Mouse (Mus musculus) kidney, postnatal 0 days (tissue): ENCODE measurements at regions not wholly inside any gene's neighbourhood (a gene's known extent, or its start where the extent isn't known, plus 50 kb on each side); places are given as distances from the start of the nearest gene placed in this dataset.

ENCODE experiments used
- ATAC-seq: fragments of 200-750 bp; cut with Nextera tagmentation; replicated peaks from 2 replicates; pipeline ENCODE4 v1.8.0; 2017; ENCODE audit warnings: low read depth, moderate number of reproducible peaks, moderate TSS enrichment, moderate library complexity; ENCODE audit not compliant: low FRiP score
- DNase-seq: peaks from one replicate; pipeline ENCODE4 v3.0.0-alpha.2; 2016; ENCODE audit warnings: low spot score
- H3K27ac ChIP-seq: fragments of 300-500 bp; sonication (generic); 2 replicates; pipeline ENCODE4 v1.5.1; 2014; ENCODE audit warnings: mild to moderate bottlenecking
- H3K27me3 ChIP-seq: fragments of 300-500 bp; sonication (generic); 2 replicates; pipeline ENCODE4 v1.6.1; 2014; ENCODE audit warnings: low read length, mixed read lengths; ENCODE audit not compliant: insufficient read depth
- H3K36me3 ChIP-seq: fragments of 300-500 bp; sonication (generic); 2 replicates; pipeline ENCODE4 v1.6.1; 2014; ENCODE audit warnings: low read length, mixed read lengths; ENCODE audit not compliant: insufficient read depth
- H3K4me1 ChIP-seq: fragments of 300-500 bp; sonication (generic); replicated peaks from 2 replicates; pipeline ENCODE4 v1.6.1; 2014; ENCODE audit warnings: antibody characterized with exemption, low read length, mixed read lengths; ENCODE audit not compliant: insufficient read depth
- H3K4me2 ChIP-seq: fragments of 300-500 bp; sonication (generic); 2 replicates; pipeline ENCODE4 v1.6.1; 2014; ENCODE audit warnings: mild to moderate bottlenecking, low read length, moderate library complexity, mixed read lengths
- H3K4me3 ChIP-seq: fragments of 300-500 bp; sonication (generic); replicated peaks from 2 replicates; pipeline ENCODE4 v1.5.1; 2014; ENCODE audit warnings: low read depth, low read length
- H3K9ac ChIP-seq: fragments of 300-500 bp; sonication (generic); 2 replicates; pipeline ENCODE4 v1.6.1; 2014; ENCODE audit warnings: low read depth, low read length
- H3K9me3 ChIP-seq: fragments of 300-500 bp; sonication (generic); replicated peaks from 2 replicates; pipeline ENCODE4 v1.6.1; 2016; ENCODE audit warnings: low read length, inconsistent platforms, mixed read lengths
- CTCF ChIP-seq: IDR thresholded peaks from 2 replicates; pipeline ENCODE4 v1.5.1; 2016; ENCODE audit warnings: antibody characterized with exemption, low read depth, mild to moderate bottlenecking, moderate library complexity
- WGBS: fragments of 180-500 bp; shearing (Covaris S2); extraction: QIAGEN DNeasy Blood & Tissue Kit; methylation state at CpG from one replicate; pipeline ENCODE4 v1.1.7; 2014; 5-methylcytosine and 5-hydroxymethylcytosine counted together

GRCm38 (mm10) chr9:46509896-46510295, 190.1 kb upstream of the 4931429L15Rik start:
- WGBS, result 69% methylated on average over 5 of the region's 5 CpGs

GRCm38 (mm10) chr9:46509458-46509857, 189.7 kb upstream of the 4931429L15Rik start:
- Histone ChIP-seq H3K9me3 (no peaks in the 10 kb centered on the region), H3K36me3 (no peaks in the 10 kb centered on the region), H3K4me1 (no peaks in the 10 kb centered on the region), H3K4me2 (no peak overlapping the region), H3K4me3 (no peak overlapping the region), H3K9ac (no peak overlapping the region), H3K27ac (no peak overlapping the region), H3K27me3 (no peaks in the 10 kb centered on the region)
- ATAC-seq (no peak), DNase-seq (no peak)
- 22% methylated on average over 5 of the region's 5 CpGs for WGBS
- TF ChIP-seq CTCF, result no peak; the same call in 1 of the 2 replicates

More at GRCm38 (mm10) chr9:46509896-46510295, 190.1 kb upstream of the 4931429L15Rik start:
- ATAC-seq (no peak), DNase-seq (no peak)
- Histone ChIP-seq H3K4me2 (no peak overlapping the region), H3K4me3 (no peak overlapping the region), H3K9ac (no peak overlapping the region), H3K9me3 (no peaks in the 10 kb centered on the region), H3K27me3 (no peaks in the 10 kb centered on the region), H3K27ac (no peak overlapping the region), H3K36me3 (no peaks in the 10 kb centered on the region), H3K4me1 (no peaks in the 10 kb centered on the region)
- TF ChIP-seq CTCF, result no peak

GRCm38 (mm10) chr9:46507036-46507435, 187.2 kb upstream of the 4931429L15Rik start:
- TF ChIP-seq CTCF, result no peak
- Histone ChIP-seq H3K9ac (no peak overlapping the region), H3K4me3 (no peak overlapping the region), H3K9me3 (no peaks in the 10 kb centered on the region), H3K36me3 (no peaks in the 10 kb centered on the region), H3K27me3 (no peaks in the 10 kb centered on the region), H3K4me2 (no peak overlapping the region), H3K27ac (no peak overlapping the region), H3K4me1 (no peaks in the 10 kb centered on the region)
- WGBS, result 92% methylated on average over 4 of the region's 4 CpGs
- DNase-seq (no peak), ATAC-seq (no peak)

GRCm38 (mm10) chr9:46504536-46504935, 184.8 kb upstream of the 4931429L15Rik start:
- Histone ChIP-seq H3K36me3 (no peaks in the 10 kb centered on the region), H3K27me3 (no peaks in the 10 kb centered on the region), H3K4me3 (no peak overlapping the region), H3K4me1 (no peaks in the 10 kb centered on the region), H3K9ac (no peak overlapping the region), H3K4me2 (no peak overlapping the region), H3K9me3 (no peaks in the 10 kb centered on the region), H3K27ac (no peak overlapping the region)
- no peak for ATAC-seq
- no peak for DNase-seq
- no peak for TF ChIP-seq CTCF
- WGBS, result 24% methylated on average over 12 of the region's 12 CpGs

- H3K4me3 ChIP-seq, result no peak overlapping the region
- ATAC-seq (no peak), DNase-seq (no peak)
- H3K27me3 ChIP-seq, result no peaks in the 10 kb centered on the region
- no peaks in the 10 kb centered on the region for H3K4me1 ChIP-seq
- no peaks in the 10 kb centered on the region for H3K9me3 ChIP-seq
- no peak overlapping the region for H3K9ac ChIP-seq
- no peaks in the 10 kb centered on the region for H3K36me3 ChIP-seq
- no peak overlapping the region for H3K27ac ChIP-seq
- no peak for TF ChIP-seq CTCF
- WGBS, result 66% methylated on average over 3 of the region's 3 CpGs
- H3K4me2 ChIP-seq, result no peak overlapping the region
These were observed 184.3 kb upstream of the 4931429L15Rik start for GRCm38 (mm10) chr9:46504133-46504416.

- Histone ChIP-seq H3K4me1 (no peaks in the 10 kb centered on the region), H3K27ac (no peak overlapping the region), H3K9ac (no peak overlapping the region), H3K9me3 (no peaks in the 10 kb centered on the region), H3K4me2 (no peak overlapping the region), H3K4me3 (no peak overlapping the region), H3K36me3 (no peaks in the 10 kb centered on the region), H3K27me3 (no peaks in the 10 kb centered on the region)
- WGBS, result 81% methylated on average over 8 of the region's 8 CpGs
- ATAC-seq (no peak), DNase-seq (no peak)
- no peak for TF ChIP-seq CTCF
These were observed 183.7 kb upstream of the 4931429L15Rik start for GRCm38 (mm10) chr9:46503321-46504132.

GRCm38 (mm10) chr9:46499426-46499825, 179.6 kb upstream of the 4931429L15Rik start:
- H3K36me3 ChIP-seq, result no peaks in the 10 kb centered on the region
- no peak overlapping the region for H3K4me2 ChIP-seq
- WGBS, result 24% methylated on average over 2 of the region's 2 CpGs
- no peak overlapping the region for H3K9ac ChIP-seq
- H3K4me1 ChIP-seq, result no peaks in the 10 kb centered on the region
- no peak for ATAC-seq
- H3K27ac ChIP-seq, result no peak overlapping the region
- H3K27me3 ChIP-seq, result no peaks in the 10 kb centered on the region
- no peaks in the 10 kb centered on the region for H3K9me3 ChIP-seq
- no peak for TF ChIP-seq CTCF
- DNase-seq, result no peak
- H3K4me3 ChIP-seq, result no peak overlapping the region
